Mouse (Mus musculus): ENCODE data around the gene Gatad1.

The Gatad1 gene

DNA sequence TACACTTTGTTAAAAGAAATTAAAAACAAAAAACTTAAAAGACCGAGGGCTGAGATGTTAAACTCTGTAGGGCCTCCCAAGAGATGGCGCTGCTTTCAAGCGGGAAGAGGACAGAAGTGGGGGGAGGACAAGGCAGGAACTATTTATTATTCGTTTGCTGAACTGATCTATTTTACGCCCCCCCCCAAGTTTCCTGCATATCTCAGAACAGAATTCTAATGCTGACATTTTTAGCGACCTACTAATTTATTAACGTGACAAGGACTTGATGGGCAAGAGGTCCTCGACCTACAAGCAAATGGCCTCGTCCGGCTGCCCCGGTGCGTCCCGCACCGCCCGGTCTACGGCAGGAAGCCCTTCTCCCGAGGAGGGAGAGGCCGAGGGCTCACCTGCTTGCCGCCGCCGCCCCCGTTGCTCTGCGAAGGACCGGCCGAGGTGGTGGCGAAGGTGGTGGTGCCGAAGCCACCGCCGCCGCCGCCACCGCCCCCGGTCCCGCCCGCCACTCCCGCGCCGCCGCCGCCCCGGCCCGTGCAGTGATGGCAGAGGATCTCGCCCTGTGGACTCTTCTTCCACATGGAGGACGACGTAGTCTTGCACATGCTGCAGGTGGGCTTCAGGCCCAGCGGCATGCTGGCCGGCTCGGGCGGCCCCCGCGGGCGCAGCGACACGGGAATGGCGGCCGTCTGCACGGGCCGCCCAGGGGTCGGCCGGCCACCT, 9.8 kb downstream of the Gatad1 start:
- Histone ChIP-seq H3K4me3 (replicated peaks; ENCODE audit: low read length) (peak overlapping the region; percentile 98), H3K27me3 (ENCODE audit: insufficient read depth, low read length) (no peaks in the 10 kb centered on the region), H3K36me3 (ENCODE audit: insufficient read depth, low read length) (peaks cover 36% of the 10 kb centered on the region), H3K4me1 (replicated peaks; ENCODE audit: low read depth, low read length) (peaks cover 15% of the 10 kb centered on the region), H3K9me3 (ENCODE audit: low read length) (no peaks in the 10 kb centered on the region)
- TF ChIP-seq CTCF (conservative IDR thresholded peaks at IDR 0.05; ENCODE audit: low read length) (no peak; the same call in 1 of the 2 replicates), POU5F1 (IDR thresholded peaks at IDR 0.05; ENCODE audit: borderline replicate concordance, low read length) (no peak), NANOG (IDR thresholded peaks at IDR 0.05; ENCODE audit: borderline replicate concordance, low read length) (no peak)

DNA sequence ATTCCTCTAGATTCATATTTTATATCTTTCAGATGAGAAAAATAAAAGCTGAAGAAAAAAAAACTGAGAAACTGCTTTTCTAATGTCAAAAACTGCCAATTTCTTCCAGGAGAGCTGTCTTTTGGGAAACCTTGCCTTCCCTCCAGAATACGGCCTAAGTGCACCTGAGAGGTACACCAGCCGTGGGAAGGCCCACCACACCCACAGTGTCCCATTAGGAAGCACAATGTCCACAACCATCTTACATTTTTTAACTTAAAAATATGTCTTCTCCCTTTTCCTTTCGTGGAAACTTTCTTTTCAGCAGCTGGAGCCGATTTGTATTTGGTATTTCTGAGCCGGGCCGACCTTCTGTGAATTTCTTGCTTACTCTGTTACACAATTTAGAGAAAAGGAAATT, 10.4 kb downstream of the Gatad1 start:
- Histone ChIP-seq H3K36me3 (ENCODE audit: insufficient read depth, low read length) (peaks cover 42% of the 10 kb centered on the region), H3K27me3 (ENCODE audit: insufficient read depth, low read length) (no peaks in the 10 kb centered on the region), H3K4me3 (replicated peaks; ENCODE audit: low read length) (peak overlapping the region; percentile 98), H3K9me3 (ENCODE audit: low read length) (no peaks in the 10 kb centered on the region), H3K4me1 (replicated peaks; ENCODE audit: low read depth, low read length) (peaks cover 15% of the 10 kb centered on the region)
- no peak for TF ChIP-seq CTCF (conservative IDR thresholded peaks at IDR 0.05; ENCODE audit: low read length)
- no peak for TF ChIP-seq NANOG (IDR thresholded peaks at IDR 0.05; ENCODE audit: borderline replicate concordance, low read length)
- no peak for TF ChIP-seq POU5F1 (IDR thresholded peaks at IDR 0.05; ENCODE audit: borderline replicate concordance, low read length)

DNA sequence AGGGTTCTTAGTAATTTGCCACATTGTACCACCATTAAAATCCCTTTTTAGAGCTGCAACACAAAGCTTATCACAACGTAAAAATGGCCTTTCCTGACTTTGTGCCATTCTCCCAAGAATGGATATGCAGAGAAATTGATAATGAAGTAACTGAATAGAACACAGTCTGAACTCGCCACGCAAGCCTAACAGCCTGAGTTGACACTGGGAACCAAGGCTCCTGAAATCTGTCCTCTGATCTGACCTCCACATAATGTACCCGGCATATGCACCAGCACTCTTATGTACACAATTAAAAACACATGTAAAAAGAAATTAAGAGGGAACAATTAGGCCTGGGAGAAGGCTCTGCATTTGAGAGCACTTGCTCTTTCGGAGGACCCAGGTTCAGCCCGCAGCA, 11.7 kb downstream of the Gatad1 start:
- peaks cover 15% of the 10 kb centered on the region for H3K4me1 ChIP-seq (replicated peaks; ENCODE audit: low read depth, low read length)
- H3K4me3 ChIP-seq (replicated peaks; ENCODE audit: low read length) = no peak overlapping the region
- H3K36me3 ChIP-seq (ENCODE audit: insufficient read depth, low read length) = peaks cover 52% of the 10 kb centered on the region
- H3K27me3 ChIP-seq (ENCODE audit: insufficient read depth, low read length) = no peaks in the 10 kb centered on the region
- TF ChIP-seq CTCF (conservative IDR thresholded peaks at IDR 0.05; ENCODE audit: low read length) (no peak), POU5F1 (IDR thresholded peaks at IDR 0.05; ENCODE audit: borderline replicate concordance, low read length) (no peak), NANOG (IDR thresholded peaks at IDR 0.05; ENCODE audit: borderline replicate concordance, low read length) (no peak)
- no peaks in the 10 kb centered on the region for H3K9me3 ChIP-seq (ENCODE audit: low read length)

DNA sequence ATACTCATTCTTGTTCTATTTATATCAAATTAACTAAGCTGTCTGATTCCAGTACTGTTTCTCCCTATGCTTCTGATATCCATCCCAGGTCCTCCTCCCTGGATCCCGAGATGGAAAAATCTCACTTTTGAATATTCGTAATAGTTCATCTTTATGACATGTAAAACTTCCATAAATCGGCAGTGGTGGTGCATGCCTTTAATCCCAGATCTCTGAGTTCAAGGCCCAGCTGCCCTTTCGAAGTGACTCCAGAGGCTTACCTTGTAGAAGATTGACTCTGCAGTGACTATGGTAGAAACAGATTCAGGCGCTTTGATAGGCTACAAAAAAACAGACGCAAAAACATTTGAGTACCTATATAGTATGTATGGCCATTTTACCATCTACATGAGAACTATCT, 12.4 kb downstream of the Gatad1 start:
- Histone ChIP-seq H3K4me1 (replicated peaks; ENCODE audit: low read depth, low read length) (peaks cover 15% of the 10 kb centered on the region), H3K4me3 (replicated peaks; ENCODE audit: low read length) (no peak overlapping the region), H3K27me3 (ENCODE audit: insufficient read depth, low read length) (no peaks in the 10 kb centered on the region), H3K36me3 (ENCODE audit: insufficient read depth, low read length) (peaks cover 57% of the 10 kb centered on the region), H3K9me3 (ENCODE audit: low read length) (no peaks in the 10 kb centered on the region)
- TF ChIP-seq CTCF (conservative IDR thresholded peaks at IDR 0.05; ENCODE audit: low read length) (no peak), NANOG (IDR thresholded peaks at IDR 0.05; ENCODE audit: borderline replicate concordance, low read length) (no peak), POU5F1 (IDR thresholded peaks at IDR 0.05; ENCODE audit: borderline replicate concordance, low read length) (no peak)

DNA sequence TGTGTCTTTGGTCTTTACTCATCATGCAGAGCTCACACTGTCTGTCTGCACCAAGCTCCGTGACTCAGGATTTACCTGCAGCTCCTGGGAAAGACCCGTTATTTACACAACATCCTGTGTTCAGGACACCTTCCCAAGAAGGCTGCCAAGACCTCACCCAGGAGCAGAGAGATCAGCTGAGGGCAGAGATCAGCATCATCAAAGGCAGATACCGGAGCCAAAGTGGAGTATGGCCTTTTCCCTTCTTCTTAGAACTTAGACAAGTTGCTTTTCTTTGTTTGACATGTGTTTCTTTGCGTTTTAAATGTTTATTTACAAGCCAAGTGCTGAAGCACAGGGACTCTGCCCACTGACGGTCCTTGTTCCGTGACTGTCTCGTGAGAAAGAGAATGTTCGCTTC, 21.7 kb downstream of the Gatad1 start:
- Histone ChIP-seq H3K4me3 (replicated peaks; ENCODE audit: low read length) (no peak overlapping the region), H3K4me1 (replicated peaks; ENCODE audit: low read depth, low read length) (0 out of 2 replicates have a peak, but pooled peaks cover 6% of the 10 kb centered on the region), H3K27me3 (ENCODE audit: insufficient read depth, low read length) (no peaks in the 10 kb centered on the region), H3K9me3 (ENCODE audit: low read length) (no peaks in the 10 kb centered on the region), H3K36me3 (ENCODE audit: insufficient read depth, low read length) (peaks cover 49% of the 10 kb centered on the region)
- TF ChIP-seq NANOG (IDR thresholded peaks at IDR 0.05; ENCODE audit: borderline replicate concordance, low read length) = no peak
- TF ChIP-seq CTCF (conservative IDR thresholded peaks at IDR 0.05; ENCODE audit: low read length) = no peak
- no peak for TF ChIP-seq POU5F1 (IDR thresholded peaks at IDR 0.05; ENCODE audit: borderline replicate concordance, low read length)

DNA sequence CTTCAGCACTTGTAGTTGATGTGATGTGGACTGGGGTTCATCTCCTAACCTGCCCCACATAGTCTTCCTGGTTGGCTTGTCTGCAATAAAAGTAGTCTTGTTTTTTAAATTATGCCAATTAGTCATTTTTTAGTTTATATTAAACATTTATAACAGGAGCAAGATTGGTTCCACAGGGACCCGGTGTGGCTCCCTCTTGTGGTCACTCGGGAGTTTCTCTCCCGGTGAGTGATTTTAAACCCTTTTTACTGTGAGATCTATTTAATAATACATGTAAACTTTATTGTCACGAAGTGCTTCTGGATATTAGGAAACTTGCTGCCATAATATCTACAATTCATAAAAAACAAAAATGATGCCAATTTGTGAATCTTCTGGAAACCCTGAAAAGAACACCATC, 23.0 kb downstream of the Gatad1 start:
- H3K36me3 ChIP-seq (ENCODE audit: insufficient read depth, low read length) = peaks cover 47% of the 10 kb centered on the region
- no peak for TF ChIP-seq POU5F1 (IDR thresholded peaks at IDR 0.05; ENCODE audit: borderline replicate concordance, low read length)
- peak; percentile 93 for TF ChIP-seq CTCF (conservative IDR thresholded peaks at IDR 0.05; ENCODE audit: low read length)
- TF ChIP-seq NANOG (IDR thresholded peaks at IDR 0.05; ENCODE audit: borderline replicate concordance, low read length) = no peak

DNA sequence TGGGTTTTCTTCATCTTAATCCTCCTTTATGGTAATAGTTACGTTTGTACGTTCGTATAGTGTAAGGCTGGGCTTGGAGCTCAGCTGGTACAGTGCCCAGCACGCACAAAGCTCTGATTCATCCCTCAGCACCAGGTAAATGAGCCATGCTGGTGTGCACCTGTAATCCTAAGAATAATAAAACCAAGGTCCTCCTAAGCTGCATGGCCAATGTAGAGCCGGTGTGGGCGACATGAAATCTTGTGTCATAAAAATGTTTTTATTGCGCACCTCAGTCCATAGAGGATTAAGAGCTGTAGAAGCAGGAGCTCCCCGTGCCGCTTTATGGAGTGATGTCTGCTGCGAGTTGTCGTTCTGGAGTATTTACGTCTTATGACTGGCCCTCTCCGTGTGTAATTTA, 23.7 kb downstream of the Gatad1 start:
- Histone ChIP-seq H3K36me3 (ENCODE audit: insufficient read depth, low read length) (peaks cover 47% of the 10 kb centered on the region), H3K4me3 (replicated peaks; ENCODE audit: low read length) (no peak overlapping the region; the same call in 1 of the 2 replicates), H3K9me3 (ENCODE audit: low read length) (no peaks in the 10 kb centered on the region), H3K4me1 (replicated peaks; ENCODE audit: low read depth, low read length) (peaks cover 12% of the 10 kb centered on the region; the same call in 1 of the 2 replicates), H3K27me3 (ENCODE audit: insufficient read depth, low read length) (no peaks in the 10 kb centered on the region)
- TF ChIP-seq CTCF (conservative IDR thresholded peaks at IDR 0.05; ENCODE audit: low read length) (no peak), NANOG (IDR thresholded peaks at IDR 0.05; ENCODE audit: borderline replicate concordance, low read length) (no peak), POU5F1 (IDR thresholded peaks at IDR 0.05; ENCODE audit: borderline replicate concordance, low read length) (no peak)

More for the DNA sequence above, 23.0 kb downstream of the Gatad1 start:
- Histone ChIP-seq H3K4me1 (replicated peaks; ENCODE audit: low read depth, low read length) (peaks cover 12% of the 10 kb centered on the region; the same call in 1 of the 2 replicates), H3K9me3 (ENCODE audit: low read length) (no peaks in the 10 kb centered on the region), H3K4me3 (replicated peaks; ENCODE audit: low read length) (no peak overlapping the region; the same call in 1 of the 2 replicates), H3K27me3 (ENCODE audit: insufficient read depth, low read length) (no peaks in the 10 kb centered on the region)

DNA sequence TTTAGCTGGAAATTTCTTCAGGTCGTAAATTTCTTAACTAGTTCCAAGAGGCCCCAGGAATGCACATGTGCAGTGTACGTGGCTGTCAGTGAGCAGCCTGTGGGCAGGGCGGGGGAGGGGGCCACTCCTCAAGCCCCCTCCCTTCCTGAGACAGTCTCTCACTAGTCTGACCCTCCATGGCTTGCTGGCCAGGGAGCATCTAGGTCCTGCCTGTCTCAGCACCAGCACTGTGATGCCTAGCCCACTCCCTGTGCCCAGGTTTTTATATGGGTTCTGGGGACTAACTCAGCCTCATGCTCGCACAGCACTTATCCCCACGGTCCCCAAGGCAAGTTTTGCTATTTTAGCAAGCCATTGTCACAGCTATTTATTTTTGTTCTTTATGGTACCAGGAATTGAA, 24.7 kb downstream of the Gatad1 start:
- Histone ChIP-seq H3K9me3 (ENCODE audit: low read length) (no peaks in the 10 kb centered on the region), H3K36me3 (ENCODE audit: insufficient read depth, low read length) (peaks cover 48% of the 10 kb centered on the region), H3K4me1 (replicated peaks; ENCODE audit: low read depth, low read length) (peaks cover 12% of the 10 kb centered on the region; the same call in 1 of the 2 replicates), H3K27me3 (ENCODE audit: insufficient read depth, low read length) (no peaks in the 10 kb centered on the region), H3K4me3 (replicated peaks; ENCODE audit: low read length) (no peak overlapping the region)
- TF ChIP-seq NANOG (IDR thresholded peaks at IDR 0.05; ENCODE audit: borderline replicate concordance, low read length) = no peak
- TF ChIP-seq POU5F1 (IDR thresholded peaks at IDR 0.05; ENCODE audit: borderline replicate concordance, low read length) = no peak
- no peak for TF ChIP-seq CTCF (conservative IDR thresholded peaks at IDR 0.05; ENCODE audit: low read length)

Measured in E14TG2a.4 (cell line).